Mouse (Mus musculus) adrenal gland, adult 2 months (tissue): ENCODE results near the gene Scarf2. TPM values are rescaled to one million over a fixed set of nuclear protein-coding genes. Genes with fewer than 3 reads are reported as not detected.

ENCODE experiments used
- DNase-seq: peaks from one replicate; pipeline ENCODE4 v3.0.0; 2021
- long read RNA-seq: library from polyadenylated mRNA; stranded (forward); transcript quantifications from one replicate; pipeline ENCODE4 v2.0.0, GENCODE M21; 2021
- polyA plus RNA-seq: library from polyadenylated mRNA; depleted of rRNA; stranded (reverse); fragments of >200 nt; gene quantifications from 2 replicates; pipeline ENCODE4 v1.2.3, GENCODE M21; 2012; rRNA removed
- total RNA-seq, 2 experiments: library from RNA; stranded (reverse); gene quantifications; 2 replicates each; pipeline ENCODE4 v1.2.3; 2021

Scarf2 gene
- total RNA-seq (10 to 100 TPM in 1 of 2 experiments, 1 to 10 TPM in 1; 8.4 to 15.9 TPM), polyA plus RNA-seq (61.7 and 75.1 TPM in 2 replicates)
- long read RNA-seq, transcript Scarf2-201 (11 exons, 3,308 nt): major isoform, 18 of 34 reads
- long read RNA-seq, partial matches to known transcripts: 4 of 34 reads
- long read RNA-seq, other reads (novel, unspliced or antisense): 8 of 34 reads

- DNase-seq: peak; percentile 55
These were observed at the start of gene Scarf2 for GRCm38 (mm10) chr16:17796971-17797811. Scarf2 (plus strand) TSS chr16:17797282.

GRCm38 (mm10) chr16:17753001-17753400, 44.1 kb upstream of the Scarf2 start:
- no peak for DNase-seq

DNA sequence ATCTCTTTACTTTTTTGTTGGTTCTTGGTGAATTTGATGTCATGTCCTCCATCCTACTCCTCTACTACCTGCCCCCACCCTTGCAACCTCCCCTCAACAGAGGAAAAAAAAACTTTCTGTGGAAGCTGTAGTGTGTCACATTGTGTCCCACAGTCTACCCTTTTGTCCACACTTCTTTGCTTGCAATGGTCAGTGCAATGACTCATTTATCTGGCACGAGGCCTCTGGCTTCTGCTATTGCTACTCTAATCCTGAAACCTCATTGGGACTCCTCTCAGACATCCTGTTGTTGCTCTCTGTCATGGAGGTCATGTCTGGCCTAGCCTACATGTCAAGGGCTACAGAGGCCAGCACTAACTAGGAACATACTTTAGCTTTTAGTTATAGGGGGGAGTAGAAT, 43.4 kb upstream of the Scarf2 start:
- peak; percentile 55 for DNase-seq

DNA sequence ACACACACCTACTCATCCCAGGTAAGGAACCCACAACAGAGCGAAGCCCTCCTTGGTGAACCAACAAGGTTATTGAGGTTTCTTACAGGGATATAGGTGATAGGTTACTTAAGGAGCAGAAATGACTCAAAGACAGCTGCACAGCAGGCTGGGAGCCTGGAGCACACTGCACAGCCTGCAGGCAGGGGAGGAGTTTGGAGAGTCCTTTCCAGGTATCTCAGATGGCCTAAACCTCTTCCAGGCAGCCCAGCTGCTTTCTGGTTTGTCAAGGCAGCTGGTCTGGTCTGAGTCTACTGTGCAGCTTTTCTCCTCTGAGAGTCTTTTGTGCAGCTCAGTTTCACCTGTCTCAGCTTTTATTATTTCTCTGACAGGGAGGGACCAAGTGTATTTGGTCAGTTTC, 39.3 kb upstream of the Scarf2 start:
- DNase-seq: no peak

DNA sequence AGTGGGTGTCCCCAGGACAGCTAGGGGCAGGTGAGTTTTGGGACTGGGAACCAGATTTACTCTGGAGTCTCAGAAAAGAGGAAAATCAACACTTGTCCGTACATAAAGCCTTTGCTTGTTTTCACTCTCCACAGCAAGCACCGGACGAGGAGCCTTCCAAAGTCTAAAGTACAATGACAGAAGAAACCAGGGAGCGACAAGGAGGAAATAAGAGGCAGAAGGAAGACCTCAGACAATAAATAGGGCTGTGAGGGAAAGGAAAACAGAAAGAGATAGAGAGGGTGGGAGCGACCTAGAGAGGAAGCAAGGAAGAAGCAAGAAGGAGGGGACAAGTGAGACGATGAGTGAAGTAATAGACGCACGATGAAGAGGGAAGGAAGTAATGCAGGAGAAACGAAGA, 38.2 kb upstream of the Scarf2 start:
- no peak for DNase-seq

DNA sequence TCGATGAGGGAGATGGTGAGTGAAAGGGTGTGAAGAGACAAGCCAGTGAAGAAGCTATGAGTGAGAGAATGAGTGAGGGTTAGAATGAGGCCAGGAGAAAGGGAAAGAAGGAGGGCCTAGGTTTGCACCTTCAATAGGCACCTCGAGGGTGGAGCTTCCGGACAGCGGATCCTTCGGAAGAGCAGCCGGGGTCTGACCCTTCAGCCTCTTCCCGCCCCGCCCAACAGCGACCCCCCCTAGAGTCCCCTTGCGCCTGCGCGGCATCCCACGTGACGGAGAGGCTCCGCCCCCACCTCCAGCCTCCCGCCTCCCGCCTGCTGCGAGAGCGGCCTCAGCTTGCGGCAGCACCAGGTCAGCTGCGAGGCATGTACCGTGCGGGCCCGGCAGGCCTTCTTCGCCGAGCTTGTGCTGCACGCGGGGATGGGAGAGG, 37.7 kb upstream of the Scarf2 start, which contains the start of gene Klhl22:
Gene Klhl22, plus strand, starts transcription at position 275 of the 430 bp plus-strand sequence.
- peak; percentile 96 for DNase-seq

- peak; percentile 84 for DNase-seq
These were observed 37.2 kb upstream of the Scarf2 start for GRCm38 (mm10) chr16:17759813-17760321.

DNA sequence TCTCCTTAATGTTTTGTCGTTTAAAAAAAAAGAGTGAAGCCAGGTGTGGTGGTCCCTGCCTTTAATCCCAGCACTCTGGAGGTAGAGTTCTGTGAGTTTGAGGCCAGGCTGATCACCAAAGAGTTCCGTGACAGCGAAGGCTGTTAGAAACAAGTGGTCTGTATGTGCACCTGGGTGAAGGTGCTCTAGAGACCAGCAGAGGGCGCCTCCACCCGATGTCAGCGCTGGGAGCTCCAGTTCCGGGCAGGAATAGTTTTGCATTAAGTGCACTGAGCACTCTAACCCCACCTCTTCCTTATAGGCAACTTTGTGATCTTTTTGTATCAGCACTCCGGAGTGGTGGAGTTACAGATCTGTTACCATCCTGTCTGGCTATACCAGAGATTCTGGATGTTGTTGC, 36.4 kb upstream of the Scarf2 start:
- DNase-seq: peak; percentile 49

DNA sequence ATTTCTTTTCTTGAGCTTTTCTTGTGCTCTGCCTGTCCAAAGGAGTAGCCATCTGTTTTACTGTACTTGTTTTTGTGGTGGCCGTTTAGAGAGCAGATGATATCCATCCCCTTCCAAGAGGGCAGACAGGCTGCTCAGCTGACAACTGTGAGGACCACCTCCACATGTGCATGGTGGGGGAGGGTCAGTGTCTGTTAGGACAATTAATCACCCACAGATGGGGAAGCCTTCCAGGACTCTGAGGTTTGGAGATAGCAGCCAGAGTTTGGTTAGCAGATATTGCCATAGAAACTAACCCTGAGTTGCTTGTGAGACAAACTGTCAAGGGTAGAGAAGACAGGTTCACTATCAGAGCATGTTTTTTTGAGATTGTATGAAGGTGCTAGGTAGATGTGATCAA, 36.0 kb upstream of the Scarf2 start:
- no peak for DNase-seq

- DNase-seq: no peak
These were observed 33.0 kb upstream of the Scarf2 start for GRCm38 (mm10) chr16:17764108-17764511.

DNA sequence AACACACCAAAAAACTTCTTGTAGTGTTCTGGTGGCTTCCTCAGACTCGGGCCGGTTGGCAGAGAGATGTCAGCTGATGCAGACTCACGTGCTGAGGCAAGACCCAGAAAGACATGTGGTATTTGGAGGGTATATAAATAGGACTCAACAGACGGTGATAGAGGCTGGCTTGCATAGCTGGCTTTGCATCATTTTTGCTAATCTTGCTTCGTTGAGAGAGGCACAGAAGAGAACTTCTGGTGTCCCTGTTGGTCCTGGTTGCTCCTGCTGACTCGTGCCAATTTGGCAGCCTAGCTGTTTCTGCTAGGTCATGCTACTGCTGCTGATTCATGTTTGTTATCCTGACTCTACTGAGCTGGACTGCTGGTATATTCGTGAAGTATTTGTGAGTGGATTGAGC, 28.2 kb upstream of the Scarf2 start:
- DNase-seq: peak; percentile 77

GRCm38 (mm10) chr16:17771117-17771865, 25.8 kb upstream of the Scarf2 start:
- DNase-seq: peak; percentile 38

- no peak for DNase-seq
These were observed 20.3 kb upstream of the Scarf2 start for GRCm38 (mm10) chr16:17776828-17777227.

DNA sequence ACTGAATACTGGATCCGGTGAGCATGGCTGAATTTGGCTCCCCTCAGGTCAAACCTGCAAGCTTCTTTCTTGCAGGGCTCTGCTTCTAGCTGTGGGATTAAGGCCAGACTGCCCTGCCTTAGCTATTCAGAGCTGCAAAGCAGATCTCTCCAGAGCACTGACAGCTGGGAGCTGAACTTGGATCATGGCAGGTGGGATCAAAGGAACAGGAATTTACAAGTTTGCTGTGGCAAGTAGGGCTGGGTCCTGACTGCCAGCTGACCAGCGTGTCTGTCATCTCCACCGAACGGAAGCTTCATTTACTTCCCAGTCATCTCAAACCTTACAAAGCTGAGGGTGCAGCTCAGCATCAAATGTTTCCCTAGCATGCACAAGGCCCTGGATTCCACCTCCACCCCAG, 18.9 kb upstream of the Scarf2 start:
- no peak for DNase-seq

- DNase-seq: peak; percentile 25
These were observed 17.4 kb upstream of the Scarf2 start for GRCm38 (mm10) chr16:17779692-17780091.

GRCm38 (mm10) chr16:17785337-17785736, 11.7 kb upstream of the Scarf2 start:
- no peak for DNase-seq

DNA sequence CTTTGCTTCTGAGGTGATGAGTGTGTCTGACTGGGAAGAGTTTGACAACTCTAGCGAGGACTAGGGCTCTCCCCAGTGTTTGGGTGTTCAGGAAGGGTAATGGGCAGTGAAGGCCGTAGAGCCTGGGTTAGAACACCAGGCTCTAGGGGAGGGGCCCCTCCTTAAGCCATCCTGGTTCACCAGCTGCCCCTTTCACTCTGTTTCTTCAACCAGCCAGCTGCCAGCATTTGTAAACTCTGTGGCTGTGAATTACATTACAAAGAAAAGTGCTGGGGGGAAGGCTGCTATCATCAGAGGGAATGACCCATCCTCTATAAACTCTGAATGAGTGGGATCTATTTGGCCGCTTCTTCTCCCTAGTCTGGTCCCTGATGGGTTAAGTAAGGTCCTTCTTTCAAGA, 4.4 kb upstream of the Scarf2 start:
- DNase-seq: no peak

DNA sequence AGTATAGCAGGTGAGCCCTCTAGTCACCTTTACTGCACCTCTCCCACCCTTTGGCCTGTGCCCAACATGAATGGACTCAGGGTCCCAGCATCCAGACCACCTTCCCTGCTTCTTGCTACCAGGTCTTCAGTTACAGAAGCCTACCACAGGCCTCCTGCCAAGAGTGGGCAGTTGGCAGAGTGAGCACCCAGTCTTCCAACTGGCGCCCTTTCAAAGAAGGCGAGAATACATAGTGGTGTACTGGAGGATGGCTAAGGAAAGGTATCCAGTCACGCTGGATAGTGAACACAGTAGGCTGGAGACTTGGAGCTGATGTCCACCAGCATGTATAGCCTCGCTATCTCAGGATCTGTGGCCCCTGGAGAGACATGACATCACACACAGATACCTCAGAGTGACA, 3.0 kb upstream of the Scarf2 start:
- no peak for DNase-seq

GRCm38 (mm10) chr16:17795643-17796042, 1.4 kb upstream of the Scarf2 start:
- DNase-seq: no peak

- no peak for DNase-seq
These were observed 563 bp upstream of the Scarf2 start for GRCm38 (mm10) chr16:17796519-17796918.

DNA sequence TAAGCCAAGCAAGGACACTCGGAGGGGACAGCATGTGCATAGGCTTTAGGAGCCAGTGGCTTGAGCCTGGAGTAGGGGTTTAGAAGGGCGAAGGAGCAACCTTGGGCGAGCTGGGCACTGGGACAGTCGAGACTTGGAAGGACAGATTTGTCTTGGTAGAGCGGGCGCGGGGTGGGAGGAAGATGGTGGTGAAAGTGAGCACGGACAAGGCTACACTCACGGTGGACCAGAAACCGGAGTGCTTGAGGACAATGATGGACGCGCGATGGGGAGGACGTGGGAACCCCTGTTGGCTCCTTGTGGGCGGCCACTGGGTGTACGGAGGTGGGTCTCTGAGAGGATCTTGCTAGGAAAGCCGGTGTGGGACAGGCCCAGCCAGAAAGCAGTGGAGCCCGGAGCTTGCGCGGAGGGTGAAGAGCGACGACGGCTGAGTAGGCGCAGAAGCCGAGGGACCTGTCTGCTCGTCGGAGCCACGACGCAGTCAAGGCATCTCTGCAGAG, 780 bp downstream of the Scarf2 start:
- peak; percentile 25 for DNase-seq
